Mouse (Mus musculus) G1E (cell line): ENCODE measurements around the gene Ppp2r5c.

Experiments
- CTCF ChIP-seq: IDR thresholded peaks from 2 replicates; pipeline ENCODE4 v1.5.1; 2012; ENCODE audit warnings: low read depth, low read length, inconsistent platforms, mixed read lengths
- GATA1 ChIP-seq: IDR thresholded peaks from 2 replicates; pipeline ENCODE4 v1.6.1; 2012; ENCODE audit warnings: borderline replicate concordance, low read length, inconsistent platforms, mixed read lengths
- POLR2AphosphoS5 ChIP-seq: IDR thresholded peaks from 2 replicates; pipeline ENCODE4 v1.6.1; 2012; ENCODE audit warnings: low read depth, low read length, inconsistent platforms; ENCODE audit not compliant: insufficient replicate concordance

- TF ChIP-seq CTCF (no peak), POLR2AphosphoS5 (no peak), GATA1 (no peak)
These were observed 29.6 kb upstream of the Ppp2r5c start for GRCm38 (mm10) chr12:110417023-110417986.
